Mouse (Mus musculus) mouse embryonic stem cell (cell line): ENCODE results near the gene Ncoa1.
"Not testable (repeated sequence)": the region's sequence is repeated elsewhere in the genome, so short reads cannot be mapped to it uniquely, and the experiment has no call there.

Experiments used
- in situ Hi-C, 2 experiments: fragments of 300-500 bp; cut with MboI; formaldehyde crosslinking; loops; 1 replicate in 1 of 2; 3 replicates in 1 of 2; pipeline ENCODE4 v1.14.3; 2019 to 2020; ENCODE audit warnings: low sequenced_read_pairs in 2 of 2, low pct_unique_long_range_greater_than_20kb in 1 of 2, mixed read lengths in 1 of 2; ENCODE audit not compliant: unreplicated experiment in 1 of 2

The Ncoa1 gene

DNA sequence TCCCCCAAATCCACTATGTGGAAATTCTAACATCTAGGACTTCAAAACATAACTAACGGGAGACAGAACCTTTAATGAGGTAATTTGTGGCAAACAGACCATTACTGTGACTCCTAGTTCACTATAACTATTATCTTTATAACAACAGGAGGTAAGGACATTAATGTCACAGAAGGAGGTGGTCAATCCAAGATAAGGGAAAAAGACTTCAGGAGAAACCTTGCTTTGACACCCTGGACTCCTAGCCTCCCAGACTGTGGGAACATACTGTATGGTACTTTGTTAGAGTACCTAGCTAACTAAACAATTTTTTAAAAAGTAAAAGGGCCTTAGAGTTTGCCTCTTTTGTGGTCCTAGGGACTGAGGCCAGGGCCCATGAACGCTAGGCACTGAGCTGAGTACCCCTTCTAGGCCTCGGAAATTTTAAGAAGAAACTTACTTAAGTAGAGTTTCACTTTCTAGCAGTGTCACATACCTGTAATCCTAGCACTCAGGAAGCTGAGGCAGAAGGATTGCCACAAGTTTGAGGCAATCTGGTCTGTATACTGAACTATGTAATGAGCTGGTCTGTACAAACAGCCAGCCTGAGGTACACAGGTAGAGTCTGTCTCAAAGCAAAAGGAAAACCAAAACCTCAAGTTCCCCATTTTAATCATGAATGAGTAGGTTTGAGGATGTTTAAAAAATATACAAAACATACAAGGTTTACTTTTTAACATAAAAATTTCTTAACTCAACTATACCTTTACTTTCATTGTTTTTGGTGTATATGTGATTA is 197.8 kb downstream of the Ncoa1 start:
- in situ Hi-C loops, result no loop called here

DNA sequence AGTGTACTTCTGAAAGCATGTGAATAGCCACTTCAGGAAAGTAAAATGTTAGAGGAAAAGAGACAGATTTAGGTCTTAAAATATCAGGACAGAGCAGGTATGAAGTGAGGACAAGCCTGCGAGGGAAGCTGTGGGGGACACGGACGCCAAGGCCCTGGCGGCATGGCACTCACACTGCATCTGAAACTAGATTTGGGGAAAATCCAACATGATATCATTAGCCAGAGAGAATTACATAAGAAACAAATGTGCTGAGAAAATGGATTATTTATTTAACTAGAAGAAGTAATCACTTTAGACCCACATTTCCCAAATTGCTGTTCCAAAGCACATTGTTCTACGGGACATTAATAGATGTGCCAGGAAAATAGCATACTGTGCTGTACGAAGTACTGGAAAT is 205.9 kb downstream of the Ncoa1 start:
- in situ Hi-C loops, result no loop called here

DNA sequence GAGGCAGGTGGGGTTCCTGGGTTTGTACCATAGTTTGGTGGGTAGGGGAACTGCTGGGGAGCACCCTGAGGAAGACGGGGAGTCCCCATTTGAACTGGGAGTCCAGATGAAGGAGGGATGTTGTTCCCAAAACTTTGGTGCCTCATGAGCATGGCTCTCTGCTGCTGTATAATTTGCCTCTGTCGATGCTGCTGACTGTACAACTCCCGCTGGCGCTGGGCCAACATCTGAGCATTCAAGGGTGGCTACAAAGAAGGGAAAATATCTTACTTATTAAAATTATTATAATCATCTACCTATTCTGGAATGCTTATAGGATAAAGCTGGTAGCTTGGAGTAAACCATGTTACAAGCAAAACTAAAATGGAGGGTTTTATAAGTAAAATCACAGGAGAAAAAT is 209.2 kb downstream of the Ncoa1 start:
- in situ Hi-C loops, result no loop called here

DNA sequence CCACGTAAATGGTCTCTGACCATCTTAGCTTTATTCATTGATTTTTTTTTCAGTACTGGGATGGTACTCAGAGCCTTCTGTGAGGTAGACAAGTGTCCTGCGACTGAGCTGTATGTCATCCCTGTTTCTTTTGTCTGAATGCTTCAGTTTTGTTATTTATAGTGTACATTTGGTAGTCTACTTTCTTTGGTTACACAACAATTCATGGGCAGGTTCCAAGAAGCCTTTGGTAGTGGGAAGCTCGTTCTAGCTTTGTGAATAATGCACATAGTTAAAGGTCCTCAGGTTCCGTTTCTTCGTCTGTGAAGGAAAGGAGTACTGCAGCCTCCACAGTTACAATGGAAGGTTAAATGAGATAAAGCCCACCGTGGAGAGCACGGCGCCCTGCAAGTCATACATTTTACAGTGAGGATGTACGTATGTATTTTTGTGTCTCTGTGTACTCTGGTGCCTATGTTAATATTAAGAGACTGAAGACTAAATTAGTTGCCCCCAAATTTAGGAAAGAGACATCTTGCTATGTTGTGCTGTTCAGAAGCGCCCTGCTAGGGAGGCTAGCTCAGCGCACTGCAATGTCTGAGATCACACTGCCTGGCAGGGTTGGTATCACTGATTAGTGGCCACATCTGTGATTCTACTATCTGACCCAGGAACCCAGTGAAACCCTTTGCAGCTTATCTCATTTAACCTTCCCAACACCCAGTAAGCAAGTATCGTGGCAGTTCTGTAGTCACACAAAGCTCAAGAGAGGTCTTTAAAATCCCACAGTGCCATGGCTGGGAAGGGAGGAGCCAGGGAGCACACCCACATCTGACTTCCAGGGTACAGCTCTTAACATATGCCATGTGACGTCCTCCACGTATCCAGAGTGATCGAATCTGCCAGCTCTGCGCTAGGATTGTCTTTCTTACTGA is 224.0 kb downstream of the Ncoa1 start:
- in situ Hi-C loops, result no loop called here

GRCm38 (mm10) chr12:4249786-4250185 is 227.2 kb downstream of the Ncoa1 start:
- in situ Hi-C loops, result no loop called here

GRCm38 (mm10) chr12:4245742-4246141 is 231.2 kb downstream of the Ncoa1 start:
- in situ Hi-C loops, result no loop called here

GRCm38 (mm10) chr12:4243805-4244204 is 233.2 kb downstream of the Ncoa1 start:
- in situ Hi-C loops, result no loop called here

DNA sequence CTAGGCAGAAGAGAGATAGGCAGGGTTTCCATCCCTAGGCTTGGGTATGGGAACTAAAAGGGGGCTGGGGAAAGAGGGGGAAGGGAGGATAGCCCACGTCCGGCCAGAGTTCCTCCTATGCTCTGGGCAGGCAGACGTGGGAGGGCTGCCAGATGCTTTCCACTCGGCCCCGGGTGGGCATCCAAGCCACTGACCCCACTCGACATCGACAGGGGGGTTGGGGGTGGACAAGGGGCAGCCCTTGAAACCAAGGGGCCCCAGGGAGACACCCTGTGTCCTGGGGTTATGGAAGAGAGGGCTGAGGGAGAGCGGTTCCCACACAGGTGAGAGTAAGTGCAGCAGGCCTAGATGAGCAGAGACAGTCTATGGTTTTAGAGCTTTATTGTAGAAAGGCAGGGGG is 236.7 kb downstream of the Ncoa1 start:
- in situ Hi-C loops, result not testable (repeated sequence)

- in situ Hi-C loops, result no loop called here
Observed at GRCm38 (mm10) chr12:4237481-4237880, 239.5 kb downstream of the Ncoa1 start.

GRCm38 (mm10) chr12:4233572-4234508 is 243.1 kb downstream of the Ncoa1 start, which contains the start of the genes Ptrhd1 and Cenpo:
Gene Ptrhd1 (plus strand): TSS chr12:4234027.
Gene Cenpo (minus strand): TSS chr12:4234294.
- in situ Hi-C loops, result no loop called here

GRCm38 (mm10) chr12:4232777-4233176 is 244.2 kb downstream of the Ncoa1 start:
- in situ Hi-C loops, result no loop called here

- in situ Hi-C loops, result no loop called here
Observed at GRCm38 (mm10) chr12:4230156-4230555, 246.8 kb downstream of the Ncoa1 start.

GRCm38 (mm10) chr12:4212908-4213307 is 264.1 kb downstream of the Ncoa1 start:
- in situ Hi-C loops, result no loop called here

GRCm38 (mm10) chr12:4211174-4211573 is 265.8 kb downstream of the Ncoa1 start:
- in situ Hi-C loops, result no loop called here

DNA sequence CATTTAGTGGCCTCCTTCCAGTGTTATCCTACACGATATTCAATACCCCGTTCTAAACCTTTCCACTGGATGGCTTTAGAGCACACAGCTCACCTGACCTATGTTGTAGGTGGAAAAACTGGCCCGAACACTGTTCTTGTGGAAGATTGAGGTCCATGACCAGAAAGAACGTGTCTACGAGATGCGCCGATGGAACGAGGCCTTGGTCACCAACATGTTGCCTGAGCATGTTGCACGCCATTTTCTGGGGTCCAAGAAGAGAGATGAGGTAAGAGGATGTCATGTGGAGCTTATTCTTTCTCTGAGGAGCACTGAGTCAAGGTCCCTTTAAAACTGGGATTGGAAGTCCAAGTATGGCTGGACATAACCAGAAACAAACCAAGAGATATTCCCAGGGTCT is 267.8 kb downstream of the Ncoa1 start:
- in situ Hi-C loops, result no loop called here

- in situ Hi-C loops, result no loop called here
Observed at GRCm38 (mm10) chr12:4208405-4209133, 268.4 kb downstream of the Ncoa1 start.

GRCm38 (mm10) chr12:4206106-4206505 is 270.9 kb downstream of the Ncoa1 start:
- in situ Hi-C loops, result no loop called here

DNA sequence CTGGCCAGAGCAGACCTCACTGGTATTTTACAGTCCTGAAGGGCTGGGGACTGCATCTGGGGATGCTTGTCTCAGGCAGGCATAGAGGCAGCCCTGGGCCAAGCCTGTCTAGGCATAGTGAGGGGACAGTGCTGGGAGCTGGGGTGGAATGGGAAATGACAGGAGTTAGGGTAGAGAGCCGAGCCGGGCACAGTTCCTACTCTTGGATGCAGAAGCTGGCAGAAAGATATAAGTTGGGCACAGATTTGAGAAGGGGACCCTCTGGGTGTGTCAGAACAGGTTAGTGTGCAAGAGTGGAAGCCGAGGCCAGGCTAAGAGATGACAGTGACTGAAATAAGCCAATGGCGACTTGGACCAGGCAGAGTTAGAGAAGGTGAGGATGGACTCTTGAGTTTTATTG is 274.8 kb downstream of the Ncoa1 start:
- in situ Hi-C loops, result no loop called here
